12 mouse cellular contexts compared by ENCODE assay signal in genomic region chr17:30892730-30893129, GRCm38 (mm10). TPM values are rescaled to one million over a fixed set of nuclear protein-coding genes. Genes with fewer than 3 reads are reported as not detected.
DNase-seq lines count a peak whose midpoint lies in the region; ATAC-seq and TF ChIP-seq lines count a peak whose summit lies in the region.
"Had no signal": no experiment of that assay in that cellular context is flagged by ENCODE, and none has a peak within 500 bp of the region (broad histone marks: within the 10 kb centered on the region; RNA-seq: fewer than 3 reads in every experiment).

No protein-coding gene starts in this region.

- no peaks in the 10 kb centered on the region for H3K4me1 ChIP-seq in heart, postnatal 0 days (ENCODE audit: control insufficient read depth, insufficient read depth)
- no peaks in the 10 kb centered on the region for H3K4me1 ChIP-seq in midbrain, embryonic 14.5 days (ENCODE audit: control insufficient read depth, insufficient read depth, low read length)
- H3K4me1 ChIP-seq in midbrain, embryonic 13.5 days (replicated peaks) = no peaks in the 10 kb centered on the region

- H3K27me3 ChIP-seq in heart, postnatal 0 days (ENCODE audit: control insufficient read depth, insufficient read depth, low read length) = no peaks in the 10 kb centered on the region
- H3K27me3 ChIP-seq in midbrain, embryonic 14.5 days (ENCODE audit: control insufficient read depth, insufficient read depth, low read length) = no peaks in the 10 kb centered on the region
- no peaks in the 10 kb centered on the region for H3K27me3 ChIP-seq in midbrain, embryonic 13.5 days
- H3K27me3 ChIP-seq: Patski had no signal

- no peak for ATAC-seq in heart, postnatal 0 days (ENCODE audit: insufficient read depth, low read depth)
- no peak for ATAC-seq in midbrain, embryonic 14.5 days (ENCODE audit: low FRiP score, low TSS enrichment)
- no peak for ATAC-seq in midbrain, embryonic 13.5 days
- ATAC-seq: Patski had no signal

- peak; percentile 39 for TF ChIP-seq CTCF in heart, postnatal 0 days (IDR thresholded peaks at IDR 0.05; ENCODE audit: low read depth)

- H3K36me3 ChIP-seq in heart, postnatal 0 days (replicated peaks; ENCODE audit: control insufficient read depth, insufficient read depth, low read length) = no peaks in the 10 kb centered on the region
- no peaks in the 10 kb centered on the region for H3K36me3 ChIP-seq in midbrain, embryonic 14.5 days (ENCODE audit: control insufficient read depth, insufficient read depth, low read length)
- H3K36me3 ChIP-seq in midbrain, embryonic 13.5 days = no peaks in the 10 kb centered on the region

- H3K9ac ChIP-seq in heart, postnatal 0 days (replicated peaks; ENCODE audit: low read depth, low read length) = no peak overlapping the region
- H3K9ac ChIP-seq in midbrain, embryonic 14.5 days (replicated peaks; ENCODE audit: low read length) = no peak overlapping the region
- H3K9ac ChIP-seq in midbrain, embryonic 13.5 days (replicated peaks) = no peak overlapping the region

- TF ChIP-seq EP300 in heart, postnatal 0 days (IDR thresholded peaks at IDR 0.05; ENCODE audit: low read depth) = no peak

- WGBS in heart, postnatal 0 days = 31% methylated on average over 2 of the region's 2 CpGs
- WGBS in midbrain, embryonic 14.5 days = 51% methylated on average over 2 of the region's 2 CpGs
- WGBS in midbrain, embryonic 13.5 days = 41% methylated on average over 2 of the region's 2 CpGs

- DNase-seq in heart, postnatal 0 days (ENCODE audit: low spot score) = peak; percentile 35
- DNase-seq in heart, postnatal 25 days (ENCODE audit: low spot score) = no peak
- DNase-seq in midbrain, embryonic 14.5 days = peak; percentile 61
- peak; percentile 57 for DNase-seq in forelimb bud, embryonic 11.5 days (ENCODE audit: low read depth, low spot score)
- peak; percentile 75 for DNase-seq in thymus, postnatal 4 days
- no peak for DNase-seq in spleen, postnatal 4 days (ENCODE audit: low spot score in 2 of 2)
- no peak for DNase-seq in cerebellum, postnatal 4 days (ENCODE audit: low spot score in 2 of 2)
- DNase-seq: heart, adult 11 months; right cerebral cortex, postnatal 4 days had no signal

- H3K9me3 ChIP-seq in heart, postnatal 0 days (replicated peaks; ENCODE audit: control insufficient read depth, low read length) = no peaks in the 10 kb centered on the region
- H3K9me3 ChIP-seq in midbrain, embryonic 14.5 days (ENCODE audit: control insufficient read depth, low read length) = no peaks in the 10 kb centered on the region
- no peaks in the 10 kb centered on the region for H3K9me3 ChIP-seq in midbrain, embryonic 13.5 days

- H3K27ac ChIP-seq in heart, postnatal 0 days (ENCODE audit: low read depth) = no peak overlapping the region
- H3K27ac ChIP-seq in midbrain, embryonic 14.5 days (replicated peaks; ENCODE audit: low read depth, low read length) = no peak overlapping the region
- no peak overlapping the region for H3K27ac ChIP-seq in midbrain, embryonic 13.5 days

- intact Hi-C loops in heart, postnatal 25 days (cut with DNase I) = no loop called here

- H3K4me2 ChIP-seq in heart, postnatal 0 days (ENCODE audit: low read depth, low read length) = no peak overlapping the region
- H3K4me2 ChIP-seq in midbrain, embryonic 14.5 days (ENCODE audit: low read length) = no peak overlapping the region
- H3K4me2 ChIP-seq in midbrain, embryonic 13.5 days (replicated peaks) = no peak overlapping the region

- no peak overlapping the region for H3K4me3 ChIP-seq in heart, postnatal 0 days (ENCODE audit: low read depth, low read length)
- H3K4me3 ChIP-seq in midbrain, embryonic 14.5 days (replicated peaks; ENCODE audit: low read depth, low read length) = no peak overlapping the region
- no peak overlapping the region for H3K4me3 ChIP-seq in midbrain, embryonic 13.5 days (replicated peaks)
- H3K4me3 ChIP-seq: megakaryocyte, embryonic 14.5 days had no signal

RNA-seq across cellular contexts. Expression of gene Glp1r, which starts 8.9 kb away (rescaled TPM):
- total RNA-seq in heart, postnatal 0 days (2014; rRNA removed; ENCODE audit: low replicate concordance) = 1.3 and 4.7 TPM in 2 replicates
- polyA plus RNA-seq in heart, postnatal 0 days (2015; fragmentation: Nextera tagmentation; extraction: Ambion mirVana) = 0.43 and 0.44 TPM in 2 replicates
- under 1 TPM; 0.44 to 0.59 TPM for total RNA-seq in heart, postnatal 25 days (2021)
- 0.46 and 0.58 TPM in 2 replicates for polyA plus RNA-seq in midbrain, embryonic 14.5 days (2014; fragmentation: Nextera tagmentation; extraction: Ambion mirVana)
- 0.13 and 0.18 TPM in 2 replicates for polyA plus RNA-seq in midbrain, embryonic 13.5 days (2015; fragmentation: Nextera tagmentation; extraction: Ambion mirVana)
- polyA plus RNA-seq: Patski had no signal

Comparison
In these comparisons a context has a peak if more than half of its experiments do, and no peak if none do; other contexts are left out.
1. DNase-seq: peak in heart, postnatal 0 days (single experiment), midbrain, embryonic 14.5 days (single experiment), forelimb bud, embryonic 11.5 days (single experiment) and thymus, postnatal 4 days (single experiment); none in heart, postnatal 25 days (single experiment), spleen, postnatal 4 days (0 of 2) and cerebellum, postnatal 4 days (0 of 2).